Mouse (Mus musculus) midbrain, embryonic 11.5 days (tissue): Measurements from ENCODE around the gene Abcc5. TPM values are rescaled to one million over a fixed set of nuclear protein-coding genes. Genes with fewer than 3 reads are reported as not detected.

ENCODE experiments used
- ATAC-seq: fragments of 200-750 bp; cut with Nextera tagmentation; 2 replicates; pipeline ENCODE4 v1.8.0; 2017; ENCODE audit warnings: moderate TSS enrichment, moderate library complexity; ENCODE audit not compliant: low FRiP score
- DNase-seq: peaks from one replicate; pipeline ENCODE4 v3.0.0; 2015; ENCODE audit warnings: low spot score; ENCODE audit errors: missing footprints
- H3K27ac ChIP-seq: fragments of 300-500 bp; sonication (generic); 2 replicates; pipeline ENCODE4 v1.5.1; 2014; ENCODE audit warnings: low read depth, low read length
- H3K27me3 ChIP-seq: fragments of 300-500 bp; sonication (generic); 2 replicates; pipeline ENCODE4 v1.6.1; 2014; ENCODE audit warnings: mild to moderate bottlenecking, low read length, moderate library complexity, mixed read lengths; ENCODE audit not compliant: control insufficient read depth, insufficient read depth
- H3K36me3 ChIP-seq: fragments of 300-500 bp; sonication (generic); 2 replicates; pipeline ENCODE4 v1.6.1; 2014; ENCODE audit warnings: mild to moderate bottlenecking, low read length, moderate library complexity, mixed read lengths; ENCODE audit not compliant: control insufficient read depth, insufficient read depth
- H3K4me1 ChIP-seq: fragments of 300-500 bp; sonication (generic); 2 replicates; pipeline ENCODE4 v1.6.1; 2014; ENCODE audit warnings: low read length; ENCODE audit not compliant: control insufficient read depth, insufficient read depth
- H3K4me2 ChIP-seq: fragments of 300-500 bp; sonication (generic); 2 replicates; pipeline ENCODE4 v1.6.1; 2014; ENCODE audit warnings: mild to moderate bottlenecking, moderate library complexity
- H3K4me3 ChIP-seq: fragments of 300-500 bp; sonication (generic); 2 replicates; pipeline ENCODE4 v1.5.1; 2014; ENCODE audit warnings: low read depth, low read length
- H3K9ac ChIP-seq: fragments of 300-500 bp; sonication (generic); 2 replicates; pipeline ENCODE4 v1.6.1; 2014; ENCODE audit warnings: low read length
- H3K9me3 ChIP-seq: fragments of 300-500 bp; sonication (generic); 2 replicates; pipeline ENCODE4 v1.6.1; 2016; ENCODE audit warnings: low read length; ENCODE audit not compliant: control insufficient read depth
- WGBS: fragments of 180-500 bp; shearing (Covaris S2); extraction: QIAGEN DNeasy Blood & Tissue Kit; methylation state at CpG from one replicate; pipeline ENCODE4 v1.1.7; 2014; 5-methylcytosine and 5-hydroxymethylcytosine counted together
- polyA plus RNA-seq: library from polyadenylated mRNA; unstranded; fragments of >200 nt; fragmentation: Nextera tagmentation; extraction: Ambion mirVana; gene quantifications from 2 replicates; pipeline ENCODE4 v1.2.1, GENCODE M21; 2014

The Abcc5 gene
- polyA plus RNA-seq, 1 experiment from 2014 or later, result 61.7 TPM

DNA sequence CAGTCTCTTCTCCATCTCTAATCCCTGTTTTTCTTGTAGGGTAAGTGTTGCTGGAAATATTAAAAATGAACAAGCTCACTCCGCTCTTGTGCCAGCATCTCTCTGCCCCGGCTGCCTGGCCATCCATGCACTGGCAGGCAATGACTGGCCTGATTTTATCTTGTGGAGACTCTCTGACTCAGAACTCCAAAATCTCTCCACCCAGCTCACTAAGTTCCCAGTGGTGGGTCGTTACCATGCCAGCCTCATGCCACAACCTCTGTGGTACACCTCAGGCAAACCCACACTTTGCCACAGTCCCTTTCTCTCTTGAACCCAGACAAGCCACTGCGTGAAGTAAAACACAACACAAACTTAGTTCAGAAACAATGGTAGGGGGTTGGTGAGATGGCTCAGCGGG, 3.1 kb upstream of the Abcc5 start:
- no peaks in the 10 kb centered on the region for H3K36me3 ChIP-seq
- DNase-seq, result no peak
- H3K27ac ChIP-seq, result no peak overlapping the region
- peaks cover 7% of the 10 kb centered on the region for H3K4me1 ChIP-seq
- no peak overlapping the region for H3K9ac ChIP-seq
- no peak for ATAC-seq
- no peaks in the 10 kb centered on the region for H3K9me3 ChIP-seq
- H3K27me3 ChIP-seq, result no peaks in the 10 kb centered on the region
- WGBS, result 89% methylated on average over 5 of the region's 5 CpGs
- no peak overlapping the region for H3K4me2 ChIP-seq
- H3K4me3 ChIP-seq, result no peak overlapping the region

DNA sequence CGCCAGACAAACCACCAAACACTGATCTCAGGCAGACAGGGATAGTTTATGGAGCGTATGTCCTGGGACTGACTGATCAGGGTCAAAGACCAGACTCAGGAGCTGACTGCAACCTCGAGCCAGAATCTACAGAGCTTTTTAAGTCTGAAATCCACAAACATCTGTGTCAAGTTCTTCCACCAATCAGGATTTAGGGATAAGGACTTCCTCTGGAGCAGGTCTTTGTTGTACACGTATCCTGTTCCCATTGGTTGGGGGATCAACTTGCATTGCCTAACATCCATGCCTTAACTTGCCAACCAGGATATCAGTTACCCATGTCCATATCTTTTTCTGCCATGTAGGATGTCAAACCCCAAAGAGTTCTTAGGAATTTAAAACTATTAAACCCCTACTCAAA, 1.4 kb upstream of the Abcc5 start:
- 83% methylated on average over 4 of the region's 4 CpGs for WGBS
- Histone ChIP-seq H3K9ac (no peak overlapping the region), H3K4me1 (peaks cover 7% of the 10 kb centered on the region), H3K9me3 (no peaks in the 10 kb centered on the region), H3K27me3 (no peaks in the 10 kb centered on the region), H3K4me2 (no peak overlapping the region), H3K36me3 (no peaks in the 10 kb centered on the region), H3K4me3 (no peak overlapping the region), H3K27ac (no peak overlapping the region)
- no peak for DNase-seq
- no peak for ATAC-seq

DNA sequence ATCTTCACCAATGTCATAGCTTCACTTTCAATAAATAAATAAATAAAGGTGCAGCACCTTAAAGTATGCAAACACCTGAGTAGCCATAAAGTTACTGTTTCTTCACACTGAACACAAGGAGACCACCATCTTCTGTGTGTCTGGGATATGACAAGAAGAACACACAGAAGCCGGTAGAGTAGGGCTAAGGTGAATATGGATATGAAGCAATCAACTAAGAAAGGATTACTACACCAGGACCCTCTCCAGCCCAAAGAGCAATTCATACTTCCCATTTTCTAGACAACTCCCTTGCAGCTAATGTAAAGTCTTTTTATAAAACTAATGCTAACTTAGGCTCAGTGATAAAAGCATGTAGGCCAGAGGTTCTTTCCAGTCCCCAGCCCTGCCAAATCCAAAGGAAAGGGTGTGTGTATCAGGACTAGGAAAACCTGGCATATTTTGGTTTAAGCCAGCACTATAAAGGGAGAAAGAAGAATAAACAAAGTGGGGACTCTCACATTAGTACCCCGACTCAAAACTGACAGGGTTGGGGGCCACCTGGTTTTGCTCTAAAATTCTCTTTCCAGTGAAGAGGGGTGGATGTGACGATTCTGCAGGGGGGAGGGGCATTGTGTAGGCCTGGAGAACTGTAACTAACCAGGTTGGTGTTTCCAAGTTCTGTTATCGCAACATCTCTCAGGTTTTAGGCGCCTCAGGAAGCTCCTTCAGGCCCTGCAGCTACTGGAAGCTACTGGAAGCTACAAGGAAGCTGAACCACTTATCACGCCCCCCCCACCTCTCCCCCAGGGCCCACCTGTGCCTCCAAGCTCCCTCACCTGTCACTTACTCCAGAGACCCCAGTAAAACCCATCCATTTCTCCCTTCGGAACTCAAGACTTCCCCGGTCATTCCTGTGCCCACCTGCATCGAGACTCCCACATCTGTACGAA, 1.2 kb downstream of the Abcc5 start:
- H3K27ac ChIP-seq, result no peak overlapping the region; the same call in 1 of the 2 replicates

DNA sequence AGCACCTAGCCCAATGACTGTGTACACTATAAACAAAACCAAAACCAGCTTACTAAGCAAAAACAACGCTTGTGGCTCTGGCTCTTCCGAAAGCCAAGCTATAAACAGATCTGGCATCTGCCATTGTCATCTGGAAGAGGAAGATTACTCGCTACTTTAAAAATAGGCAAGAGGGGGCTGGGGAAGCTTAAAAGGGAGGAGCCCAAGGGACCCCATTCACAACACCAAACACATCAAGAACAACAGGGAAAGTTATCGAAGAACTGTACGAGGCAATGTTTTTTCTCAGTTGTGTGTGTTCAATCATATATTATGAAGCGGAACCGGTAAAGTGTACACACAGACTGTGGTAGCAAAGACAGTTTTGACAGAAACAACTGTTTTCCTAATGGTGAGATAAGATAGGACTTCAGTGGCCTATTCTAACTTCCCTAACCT, 1.9 kb downstream of the Abcc5 start:
- Histone ChIP-seq H3K27me3 (no peaks in the 10 kb centered on the region), H3K4me3 (no peak overlapping the region), H3K4me2 (no peak overlapping the region), H3K9me3 (no peaks in the 10 kb centered on the region), H3K27ac (no peak overlapping the region), H3K9ac (no peak overlapping the region), H3K36me3 (no peaks in the 10 kb centered on the region), H3K4me1 (peaks cover 7% of the 10 kb centered on the region)
- no peak for DNase-seq
- WGBS, result 94% methylated on average over 7 of the region's 7 CpGs
- ATAC-seq, result no peak

More for the DNA sequence above, 1.2 kb downstream of the Abcc5 start:
- Histone ChIP-seq H3K4me1 (peaks cover 7% of the 10 kb centered on the region), H3K27me3 (no peaks in the 10 kb centered on the region), H3K9ac (peak overlapping the region; percentile 78), H3K9me3 (no peaks in the 10 kb centered on the region), H3K4me2 (peak overlapping the region; percentile 73), H3K4me3 (peak overlapping the region; percentile 70), H3K36me3 (no peaks in the 10 kb centered on the region)
- 63% methylated on average over 10 of the region's 10 CpGs for WGBS
- DNase-seq, result no peak
- ATAC-seq, result no peak

DNA sequence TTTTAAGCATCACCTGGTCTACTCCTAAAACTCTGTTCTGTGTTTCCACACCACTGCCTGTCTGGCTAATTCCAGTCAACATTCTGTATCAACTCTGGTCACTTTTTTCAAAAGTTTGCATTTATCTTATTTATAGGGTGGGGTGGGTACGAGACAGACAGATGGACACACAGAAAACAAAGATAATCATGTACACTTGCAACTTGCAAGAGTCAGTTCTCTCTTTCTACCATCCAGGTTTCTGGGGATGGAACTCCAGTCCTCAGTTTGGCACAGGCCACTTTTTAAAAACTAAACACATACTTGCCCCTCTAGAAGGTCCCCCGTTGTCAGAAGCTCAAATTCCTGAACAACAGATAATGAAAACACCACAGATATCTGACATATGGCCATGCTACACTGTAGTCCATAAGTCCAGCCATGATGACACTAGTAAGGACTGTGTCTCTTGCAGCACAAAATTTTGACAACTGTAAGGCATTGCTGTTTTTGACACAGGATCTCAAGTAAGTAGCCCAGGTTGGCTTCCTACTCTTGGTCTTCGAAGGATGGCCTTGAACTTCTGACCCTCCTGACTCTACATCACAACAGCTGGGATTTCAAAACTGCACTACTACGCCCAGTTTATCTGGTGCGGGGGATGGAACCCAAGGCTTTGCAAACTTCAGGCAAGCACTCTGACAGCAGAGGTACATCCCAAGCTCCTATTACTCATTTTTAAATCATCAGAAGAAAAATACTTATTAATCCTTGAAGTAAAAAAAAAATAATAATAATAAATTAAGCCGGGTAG, 3.1 kb downstream of the Abcc5 start:
- Histone ChIP-seq H3K9me3 (no peaks in the 10 kb centered on the region), H3K4me1 (peaks cover 7% of the 10 kb centered on the region), H3K4me3 (no peak overlapping the region), H3K27ac (no peak overlapping the region), H3K36me3 (no peaks in the 10 kb centered on the region), H3K4me2 (no peak overlapping the region), H3K9ac (no peak overlapping the region), H3K27me3 (no peaks in the 10 kb centered on the region)
- ATAC-seq, result no peak
- WGBS, result 87% methylated on average over 6 of the region's 6 CpGs
- DNase-seq, result no peak

DNA sequence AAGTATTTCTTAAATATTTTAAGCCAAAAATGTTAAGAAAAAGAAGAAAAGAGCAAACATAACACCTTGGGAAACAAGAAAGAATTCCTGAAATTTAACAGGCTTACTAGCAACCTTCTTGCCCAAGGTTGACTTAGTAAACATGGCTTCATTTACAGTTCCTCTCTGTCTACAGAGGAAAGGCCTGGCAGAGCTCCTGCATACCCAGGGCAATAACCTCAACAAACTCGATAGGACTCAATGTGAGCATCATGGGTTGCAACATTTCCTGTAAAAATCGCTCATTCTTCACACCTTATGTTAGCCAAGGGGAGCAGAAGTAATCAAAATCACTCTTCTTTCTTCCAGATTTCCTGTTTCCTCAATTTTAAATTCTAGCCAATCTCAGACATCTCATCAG, 8.1 kb downstream of the Abcc5 start:
- Histone ChIP-seq H3K4me2 (no peak overlapping the region), H3K9me3 (no peaks in the 10 kb centered on the region), H3K4me3 (no peak overlapping the region), H3K4me1 (no peaks in the 10 kb centered on the region), H3K36me3 (no peaks in the 10 kb centered on the region; the same call in 1 of the 2 replicates), H3K27me3 (no peaks in the 10 kb centered on the region), H3K9ac (no peak overlapping the region), H3K27ac (no peak overlapping the region)
- WGBS, result 91% methylated on average over 2 of the region's 2 CpGs
- no peak for DNase-seq
- ATAC-seq, result no peak

DNA sequence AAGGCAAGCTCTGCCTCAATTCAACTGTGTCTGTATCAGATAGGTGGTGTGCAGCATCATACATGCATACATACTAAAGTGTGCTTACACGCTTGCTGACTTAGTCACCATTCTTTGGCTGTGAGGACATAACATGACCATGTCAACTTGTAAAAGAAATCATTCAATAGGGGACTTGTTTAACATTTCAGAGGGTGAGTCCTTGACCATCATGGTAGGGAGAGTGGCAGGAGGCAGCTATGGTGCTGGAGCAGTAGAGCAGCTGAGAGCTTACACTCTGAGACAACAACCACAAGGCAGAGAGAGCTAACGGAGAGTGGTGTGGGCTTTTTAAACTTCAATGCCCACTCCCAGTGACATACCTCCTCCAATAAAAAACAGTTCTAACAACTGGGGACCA, 9.9 kb downstream of the Abcc5 start:
- Histone ChIP-seq H3K4me2 (no peak overlapping the region), H3K9ac (no peak overlapping the region), H3K36me3 (no peaks in the 10 kb centered on the region; the same call in 1 of the 2 replicates), H3K27ac (no peak overlapping the region), H3K9me3 (no peaks in the 10 kb centered on the region), H3K4me3 (no peak overlapping the region), H3K27me3 (no peaks in the 10 kb centered on the region), H3K4me1 (no peaks in the 10 kb centered on the region)
- ATAC-seq (no peak), DNase-seq (no peak)
- 92% methylated on average over 2 of the region's 2 CpGs for WGBS

DNA sequence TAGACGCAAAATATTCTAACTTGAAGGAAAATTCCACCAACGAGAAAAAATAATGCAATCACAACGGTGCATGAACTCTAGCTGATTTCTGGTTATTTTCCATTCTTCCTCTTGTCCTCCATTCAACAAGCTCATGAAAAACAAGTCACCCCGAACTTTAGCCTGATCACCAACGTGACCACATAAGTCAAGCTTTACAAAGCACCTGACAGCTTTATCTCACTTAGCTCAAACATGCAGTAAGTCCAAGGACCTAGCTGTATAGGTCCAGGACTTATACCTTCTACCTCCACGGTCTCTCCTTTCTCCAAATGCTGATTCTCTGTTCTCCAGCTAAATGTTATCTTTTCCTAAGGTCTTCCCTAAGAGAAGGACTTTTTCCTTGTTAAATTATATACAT, 10.4 kb downstream of the Abcc5 start:
- Histone ChIP-seq H3K4me2 (no peak overlapping the region), H3K4me1 (no peaks in the 10 kb centered on the region), H3K27me3 (no peaks in the 10 kb centered on the region), H3K9ac (no peak overlapping the region), H3K4me3 (no peak overlapping the region), H3K9me3 (no peaks in the 10 kb centered on the region), H3K36me3 (no peaks in the 10 kb centered on the region; the same call in 1 of the 2 replicates), H3K27ac (no peak overlapping the region)
- DNase-seq (no peak), ATAC-seq (no peak)
- WGBS, result 87% methylated on average over 6 of the region's 6 CpGs

DNA sequence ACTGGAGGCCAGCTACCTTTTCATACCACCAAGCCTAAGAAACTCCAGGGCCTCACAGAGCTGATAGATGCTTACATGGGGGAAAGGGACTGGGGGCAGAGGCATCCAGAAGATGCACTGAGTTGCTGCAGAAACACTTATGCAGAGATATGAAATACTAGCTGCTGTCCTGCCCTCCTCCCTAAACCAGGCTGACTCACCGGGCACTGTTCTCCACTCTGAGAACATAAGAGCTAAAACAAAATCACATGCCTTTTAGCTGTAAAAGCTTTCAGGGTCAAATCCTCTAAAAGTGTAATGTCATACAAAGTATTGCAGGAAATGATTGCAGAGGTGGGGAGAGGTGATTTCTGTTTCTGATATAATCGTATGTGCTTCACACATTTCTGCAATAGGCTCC, 11.0 kb downstream of the Abcc5 start:
- 92% methylated on average over 2 of the region's 2 CpGs for WGBS
- Histone ChIP-seq H3K27ac (no peak overlapping the region), H3K4me2 (no peak overlapping the region), H3K27me3 (no peaks in the 10 kb centered on the region), H3K36me3 (no peaks in the 10 kb centered on the region; the same call in 1 of the 2 replicates), H3K4me1 (no peaks in the 10 kb centered on the region), H3K9ac (no peak overlapping the region), H3K4me3 (no peak overlapping the region), H3K9me3 (no peaks in the 10 kb centered on the region)
- ATAC-seq (no peak), DNase-seq (no peak)
